Mouse (Mus musculus): ENCODE measurements around the gene Olfr619. TPM values are rescaled to one million over a fixed set of nuclear protein-coding genes. Genes with fewer than 3 reads are reported as not detected.

Gene Olfr619
- not detected for total RNA-seq (2022)

DNA sequence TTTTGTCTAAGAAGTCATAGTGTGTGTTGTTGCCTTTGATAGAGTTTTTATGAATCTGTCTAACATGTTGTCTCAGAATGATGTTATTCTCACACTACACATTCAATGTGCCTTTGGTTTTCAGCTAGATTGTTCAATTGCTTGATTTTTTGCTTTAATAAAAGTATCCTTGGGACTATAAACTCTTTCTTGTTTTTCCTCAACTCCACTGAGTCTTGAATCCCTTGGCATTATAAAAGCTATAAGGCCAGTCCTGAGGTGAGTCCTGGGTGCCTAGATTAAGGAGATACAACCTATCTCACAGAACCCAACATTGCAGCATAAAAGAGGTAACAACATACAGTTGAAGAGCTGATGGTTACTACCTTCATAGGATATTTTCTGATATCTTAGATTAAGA is at the start of gene Olfr619:
Gene Olfr619, plus strand, starts transcription at position 301 of the 400 bp plus-strand sequence.
- DNase-seq (ENCODE audit: low spot score in 2 of 2), result no peak

- no peak for DNase-seq (ENCODE audit: low spot score in 2 of 2)
These were observed 44.6 kb upstream of the Olfr619 start, which contains the start of gene Olfr615 for GRCm38 (mm10) chr7:103555779-103556178. Gene Olfr615 (plus strand): TSS chr7:103556079.

GRCm38 (mm10) chr7:103569043-103569442 is 31.3 kb upstream of the Olfr619 start, which contains the start of gene Olfr616:
Gene Olfr616 (minus strand): TSS chr7:103569143.
- DNase-seq (ENCODE audit: low spot score in 2 of 2), result no peak

DNA sequence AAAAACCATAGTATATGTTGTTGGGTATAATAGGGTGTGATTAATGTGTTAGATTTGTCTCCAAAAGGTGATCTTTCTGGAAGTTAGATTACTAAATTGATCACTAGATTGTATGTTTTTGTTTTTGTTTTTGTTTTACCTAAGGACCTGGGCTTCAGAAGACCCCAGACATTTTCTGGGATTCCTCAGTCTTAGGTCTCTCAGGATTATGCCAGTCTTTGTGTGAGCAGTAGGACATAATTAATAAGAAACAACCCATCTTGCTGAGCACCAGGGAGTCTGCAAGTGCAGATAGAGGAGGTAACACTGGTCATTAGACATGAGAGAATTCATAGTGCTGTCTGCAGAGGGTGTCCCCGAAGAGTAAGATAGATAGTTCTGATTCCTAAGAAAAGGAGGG is 27.6 kb upstream of the Olfr619 start, which contains the start of gene Olfr617:
Gene Olfr617, plus strand, starts transcription at position 301 of the 400 bp plus-strand sequence.
- DNase-seq (ENCODE audit: low spot score in 2 of 2), result no peak

GRCm38 (mm10) chr7:103589803-103590202 is 10.6 kb upstream of the Olfr619 start, which contains the start of gene Olfr618:
Gene Olfr618 (plus strand): TSS chr7:103590103.
- no peak for DNase-seq (ENCODE audit: low spot score in 2 of 2)

DNA sequence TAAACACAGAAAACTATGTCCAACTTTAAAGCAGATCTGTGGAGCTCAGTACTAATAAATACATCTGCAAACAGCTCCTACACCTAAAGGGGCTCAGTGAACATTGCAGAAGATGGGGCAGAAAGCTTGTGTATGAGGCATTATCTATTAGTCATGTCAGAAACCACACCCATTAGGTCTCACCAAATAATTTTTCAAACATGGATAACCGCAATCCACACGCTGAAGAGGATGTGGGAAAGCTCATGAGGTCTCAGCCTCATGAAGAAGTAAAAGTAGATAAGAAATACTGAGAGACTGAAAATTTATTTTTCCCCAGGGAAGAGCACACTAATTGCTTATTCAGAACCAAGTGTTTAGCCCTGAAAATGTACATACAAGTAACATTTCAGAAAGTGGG is 7.0 kb downstream of the Olfr619 start:
- DNase-seq (ENCODE audit: low spot score in 2 of 2), result no peak

GRCm38 (mm10) chr7:103612434-103612833 is 12.1 kb downstream of the Olfr619 start, which contains the start of gene Olfr620:
Gene Olfr620 (minus strand): TSS chr7:103612534.
- no peak for DNase-seq (ENCODE audit: low spot score in 2 of 2)

GRCm38 (mm10) chr7:103636795-103637194 is 36.4 kb downstream of the Olfr619 start:
- DNase-seq (ENCODE audit: low spot score in 2 of 2), result no peak

DNA sequence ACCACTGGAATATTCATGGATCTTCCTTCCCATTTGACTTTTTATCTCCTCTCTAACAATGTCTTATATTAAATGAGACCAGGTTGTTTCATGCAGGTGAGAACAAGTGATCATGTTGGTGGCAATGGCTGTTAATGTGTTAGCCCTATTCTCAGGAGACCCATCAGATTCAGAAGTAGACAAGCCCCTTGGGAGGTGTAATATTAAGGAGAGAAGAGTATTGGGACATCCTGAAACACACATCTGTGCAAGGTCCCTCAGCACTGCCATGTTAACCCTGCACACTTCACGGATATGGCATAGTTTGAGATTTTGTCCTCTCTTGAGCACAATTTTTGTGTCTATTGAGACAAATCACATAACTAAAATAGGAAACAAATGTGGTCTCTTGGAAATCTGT is 42.2 kb downstream of the Olfr619 start, which contains the start of gene Olfr622:
Gene Olfr622, minus strand, starts transcription at position 101 of the 400 bp plus-strand sequence.
- DNase-seq (ENCODE audit: low spot score in 2 of 2), result no peak

DNA sequence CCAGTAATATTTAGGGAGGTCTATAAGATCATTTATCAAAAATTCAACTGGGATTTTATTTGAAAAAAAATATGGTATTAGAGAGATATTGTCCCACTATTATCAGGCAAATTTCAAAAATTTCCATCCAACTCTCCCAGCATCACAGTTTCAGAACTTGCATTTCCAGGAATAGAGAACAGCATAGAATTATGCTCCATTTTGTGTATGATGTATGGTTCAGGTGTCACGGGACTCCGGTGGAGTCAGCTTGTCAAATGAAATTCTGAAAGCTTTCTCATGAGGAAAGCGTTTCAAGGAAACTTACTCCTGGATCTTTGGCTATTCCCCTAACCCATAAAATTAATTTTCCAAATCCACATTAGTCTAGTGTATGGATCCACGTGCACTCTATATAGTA is 43.7 kb downstream of the Olfr619 start:
- no peak for DNase-seq (ENCODE audit: low spot score in 2 of 2)

Small RNA genes lying within 50 kb of the gene (microRNA-seq; reads per million reads assigned to microRNA genes)
- not detected for gene Gm26506

Other genes starting within 250 kb of the Olfr619 start
- not detected for gene Olfr601, start 237.9 kb upstream of the Olfr619 start, total RNA-seq (2022)
- not detected for gene Olfr603, start 214.4 kb upstream of the Olfr619 start, total RNA-seq (2022)
- gene Usp17lc, start 185.5 kb upstream of the Olfr619 start, total RNA-seq (2022), result not detected
- not detected for gene Olfr605, start 155.1 kb upstream of the Olfr619 start, total RNA-seq (2022)
- not detected for gene Olfr606, start 151.5 kb upstream of the Olfr619 start, total RNA-seq (2022)
- not detected for gene Olfr607, start 136.4 kb upstream of the Olfr619 start, total RNA-seq (2022)
- not detected for gene Olfr608, start 130.7 kb upstream of the Olfr619 start, total RNA-seq (2022)
- not detected for gene Olfr609, start 102.5 kb upstream of the Olfr619 start, total RNA-seq (2022)
- not detected for gene Olfr610, start 88.5 kb upstream of the Olfr619 start, total RNA-seq (2022)
- not detected for gene Olfr611, start 79.7 kb upstream of the Olfr619 start, total RNA-seq (2022)
- gene Olfr612, start 57.9 kb upstream of the Olfr619 start, total RNA-seq (2022), result not detected
- not detected for gene Olfr613, start 52.5 kb upstream of the Olfr619 start, total RNA-seq (2022)
- not detected for gene Olfr615, start 44.5 kb upstream of the Olfr619 start, total RNA-seq (2022)
- gene Olfr616, start 31.4 kb upstream of the Olfr619 start, total RNA-seq (2022), result not detected
- gene Olfr617, start 27.5 kb upstream of the Olfr619 start, total RNA-seq (2022), result not detected
- gene Olfr618, start 10.5 kb upstream of the Olfr619 start, total RNA-seq (2022), result not detected
- not detected for gene Olfr620, start 12.0 kb downstream of the Olfr619 start, total RNA-seq (2022)
- not detected for gene Olfr622, start 42.1 kb downstream of the Olfr619 start, total RNA-seq (2022)
- gene Olfr623, start 63.1 kb downstream of the Olfr619 start, total RNA-seq (2022), result not detected
- gene Olfr624, start 70.6 kb downstream of the Olfr619 start, total RNA-seq (2022), result not detected
- not detected for gene Olfr625-ps1, start 82.1 kb downstream of the Olfr619 start, total RNA-seq (2022)
- not detected for gene Olfr243, start 114.1 kb downstream of the Olfr619 start, total RNA-seq (2022)
- not detected for gene Olfr628, start 129.8 kb downstream of the Olfr619 start, total RNA-seq (2022)
- not detected for gene Olfr629, start 144.4 kb downstream of the Olfr619 start, total RNA-seq (2022)
- gene Olfr630, start 156.8 kb downstream of the Olfr619 start, total RNA-seq (2022), result not detected
- gene Olfr69, start 171.0 kb downstream of the Olfr619 start, total RNA-seq (2022), result not detected
- not detected for gene Olfr68, start 179.1 kb downstream of the Olfr619 start, total RNA-seq (2022)
- not detected for gene Olfr67, start 191.2 kb downstream of the Olfr619 start, total RNA-seq (2022)
- gene Hbb-bt, start 213.4 kb downstream of the Olfr619 start, total RNA-seq (2022), result 10 to 100 TPM; 11.6 to 30.4 (median 18.8) TPM
- gene Hbb-bs, start 227.5 kb downstream of the Olfr619 start, total RNA-seq (2022), result 100 to 1,000 TPM; 150 to 315 (median 224) TPM
- gene Hbb-bh2, start 239.9 kb downstream of the Olfr619 start, total RNA-seq (2022), result not detected
- gene Hbb-bh1, start 242.6 kb downstream of the Olfr619 start, total RNA-seq (2022), result not detected

Data from gastrocnemius, adult 8-10 months (tissue).